Mouse (Mus musculus) macrophage (primary cell): ENCODE results near the gene Sgta. TPM values are rescaled to one million over a fixed set of nuclear protein-coding genes. Genes with fewer than 3 reads are reported as not detected.
A peak's percentile ranks its signal among the peaks of the same experiment; 100 is the strongest.

Experiments used
- H3K27ac ChIP-seq: fragments of 350-480 bp; formaldehyde crosslinking; 2 replicates; pipeline ENCODE4 v1.9.0; 2021
- H3K36me3 ChIP-seq: fragments of 350-480 bp; formaldehyde crosslinking; 2 replicates; pipeline ENCODE4 v1.9.0; 2021; ENCODE audit errors: inconsistent target
- H3K4me3 ChIP-seq: fragments of 350-480 bp; formaldehyde crosslinking; 2 replicates; pipeline ENCODE4 v1.9.0; 2021; ENCODE audit errors: inconsistent target
- H3K79me2 ChIP-seq: fragments of 350-480 bp; formaldehyde crosslinking; 2 replicates; pipeline ENCODE4 v1.9.0; 2021; ENCODE audit errors: inconsistent target
- WGBS: methylation state at CpG from one replicate; pipeline ENCODE4 v1.1.7; 2026; ENCODE audit warnings: inconsistent platforms; ENCODE audit not compliant: missing documents; 5-methylcytosine and 5-hydroxymethylcytosine counted together
- polyA plus RNA-seq: library from polyadenylated mRNA; stranded (reverse); fragments of 250-400 nt; gene quantifications from 3 replicates; pipeline ENCODE4 v1.2.4, GENCODE M21; 2018; ENCODE audit warnings: inconsistent platforms

Sgta gene
- polyA plus RNA-seq, 1 experiment from 2014 or later, result 82.0 TPM

- H3K4me3 ChIP-seq, result no peak overlapping the region
- H3K79me2 ChIP-seq, result no peaks in the 10 kb centered on the region
- 92% methylated on average over 6 of the region's 6 CpGs for WGBS
- no peak overlapping the region for H3K27ac ChIP-seq
- H3K36me3 ChIP-seq, result no peaks in the 10 kb centered on the region
These were observed 40.3 kb downstream of the Sgta start for GRCm38 (mm10) chr10:81019687-81020086.

GRCm38 (mm10) chr10:81018326-81018725 lies 41.7 kb downstream of the Sgta start:
- WGBS, result 41% methylated on average over 10 of the region's 10 CpGs
- H3K27ac ChIP-seq, result no peak overlapping the region
- H3K79me2 ChIP-seq, result no peaks in the 10 kb centered on the region
- H3K4me3 ChIP-seq, result no peak overlapping the region
- no peaks in the 10 kb centered on the region for H3K36me3 ChIP-seq

- H3K4me3 ChIP-seq, result no peak overlapping the region
- H3K27ac ChIP-seq, result no peak overlapping the region
- H3K79me2 ChIP-seq, result no peaks in the 10 kb centered on the region
- 7% methylated on average over 7 of the region's 7 CpGs for WGBS
- no peaks in the 10 kb centered on the region for H3K36me3 ChIP-seq
These were observed 43.3 kb downstream of the Sgta start for GRCm38 (mm10) chr10:81016645-81017044.

GRCm38 (mm10) chr10:81015666-81016065 lies 44.3 kb downstream of the Sgta start:
- Histone ChIP-seq H3K4me3 (no peak overlapping the region), H3K79me2 (no peaks in the 10 kb centered on the region), H3K36me3 (no peaks in the 10 kb centered on the region), H3K27ac (no peak overlapping the region)
- 100% methylated on average over 2 of the region's 2 CpGs for WGBS

- H3K79me2 ChIP-seq, result no peaks in the 10 kb centered on the region
- H3K27ac ChIP-seq, result no peak within 1 kb of the TSS
- no peaks in the 10 kb centered on the region for H3K36me3 ChIP-seq
- WGBS, result 9% methylated on average over 30 of the region's 31 CpGs
- H3K4me3 ChIP-seq, result peak within 1 kb of the TSS; percentile 11; the same call in 1 of the 2 replicates
These were observed 45.3 kb downstream of the Sgta start, which contains the start of gene Gng7 for GRCm38 (mm10) chr10:81014393-81015384. TSS of gene Gng7 (minus strand) at chr10:81014945.

GRCm38 (mm10) chr10:81010851-81011250 lies 49.1 kb downstream of the Sgta start:
- Histone ChIP-seq H3K4me3 (no peak overlapping the region), H3K79me2 (no peaks in the 10 kb centered on the region), H3K36me3 (no peaks in the 10 kb centered on the region), H3K27ac (no peak overlapping the region)
- 83% methylated on average over 6 of the region's 6 CpGs for WGBS

GRCm38 (mm10) chr10:81007240-81007639 lies 52.7 kb downstream of the Sgta start:
- no peak overlapping the region for H3K27ac ChIP-seq
- H3K79me2 ChIP-seq, result no peaks in the 10 kb centered on the region
- WGBS, result 51% methylated on average over 7 of the region's 7 CpGs
- H3K36me3 ChIP-seq, result no peaks in the 10 kb centered on the region
- no peak overlapping the region for H3K4me3 ChIP-seq

GRCm38 (mm10) chr10:81006005-81006677 lies 53.8 kb downstream of the Sgta start:
- no peak overlapping the region for H3K4me3 ChIP-seq
- WGBS, result 92% methylated on average over 7 of the region's 7 CpGs

GRCm38 (mm10) chr10:81001161-81001560 lies 58.8 kb downstream of the Sgta start:
- WGBS, result 82% methylated on average over 10 of the region's 10 CpGs
- H3K79me2 ChIP-seq, result no peaks in the 10 kb centered on the region
- H3K27ac ChIP-seq, result no peak overlapping the region
- H3K4me3 ChIP-seq, result no peak overlapping the region
- H3K36me3 ChIP-seq, result no peaks in the 10 kb centered on the region

More at GRCm38 (mm10) chr10:81006005-81006677, 53.8 kb downstream of the Sgta start:
- Histone ChIP-seq H3K36me3 (no peaks in the 10 kb centered on the region), H3K79me2 (no peaks in the 10 kb centered on the region), H3K27ac (no peak overlapping the region)

GRCm38 (mm10) chr10:81000197-81001062 lies 59.6 kb downstream of the Sgta start:
- Histone ChIP-seq H3K27ac (no peak overlapping the region), H3K4me3 (no peak overlapping the region), H3K36me3 (no peaks in the 10 kb centered on the region), H3K79me2 (no peaks in the 10 kb centered on the region)
- 40% methylated on average over 28 of the region's 28 CpGs for WGBS

GRCm38 (mm10) chr10:80999362-81000196 lies 60.4 kb downstream of the Sgta start:
- H3K27ac ChIP-seq, result no peak overlapping the region
- H3K36me3 ChIP-seq, result no peaks in the 10 kb centered on the region
- WGBS, result 23% methylated on average over 36 of the region's 37 CpGs
- H3K79me2 ChIP-seq, result no peaks in the 10 kb centered on the region
- H3K4me3 ChIP-seq, result no peak overlapping the region

GRCm38 (mm10) chr10:80998778-80999177 lies 61.2 kb downstream of the Sgta start:
- Histone ChIP-seq H3K36me3 (no peaks in the 10 kb centered on the region), H3K79me2 (no peaks in the 10 kb centered on the region), H3K4me3 (no peak overlapping the region), H3K27ac (no peak overlapping the region)
- WGBS, result 5% methylated on average over 12 of the region's 12 CpGs

- no peak overlapping the region for H3K27ac ChIP-seq
- WGBS, result 49% methylated on average over 14 of the region's 14 CpGs
- H3K4me3 ChIP-seq, result no peak overlapping the region
- H3K79me2 ChIP-seq, result no peaks in the 10 kb centered on the region
- H3K36me3 ChIP-seq, result no peaks in the 10 kb centered on the region
These were observed 62.0 kb downstream of the Sgta start for GRCm38 (mm10) chr10:80998021-80998420.
